Mouse (Mus musculus): Measurements from ENCODE around the gene Syt12. TPM values are rescaled to one million over a fixed set of nuclear protein-coding genes. Genes with fewer than 3 reads are reported as not detected.

The Syt12 gene
- polyA plus RNA-seq, 1 experiment from 2014 or later, result 2.7 TPM

DNA sequence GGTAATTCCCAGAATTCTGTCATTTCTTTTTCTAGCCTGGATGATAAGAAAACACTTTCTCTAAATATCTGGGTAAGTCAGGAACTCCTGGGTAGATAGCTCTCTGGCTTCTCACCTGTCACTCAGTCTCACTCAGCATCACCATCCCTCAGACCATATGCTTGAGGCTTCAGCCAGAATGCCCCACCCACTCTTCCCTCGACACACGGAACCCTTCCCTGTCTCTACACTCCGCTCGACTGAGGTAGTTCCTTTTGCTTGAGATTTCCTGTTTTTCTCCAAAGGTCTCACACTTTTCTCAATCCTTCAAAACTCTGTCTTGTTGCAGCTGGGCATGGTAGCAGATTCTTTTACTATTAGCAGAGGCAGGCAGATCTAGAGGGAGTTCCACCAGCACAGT, 4.1 kb upstream of the Syt12 start:
- no peak overlapping the region for H3K27ac ChIP-seq (replicated peaks)
- peaks cover 30% of the 10 kb centered on the region for H3K27me3 ChIP-seq
- H3K9me3 ChIP-seq, result no peaks in the 10 kb centered on the region
- ATAC-seq (ENCODE audit: low read depth), result no peak
- no peak overlapping the region for H3K9ac ChIP-seq
- WGBS, result 49% methylated on average over 4 of the region's 4 CpGs
- no peak overlapping the region for H3K4me3 ChIP-seq
- no peaks in the 10 kb centered on the region for H3K36me3 ChIP-seq
- no peak overlapping the region for H3K4me2 ChIP-seq
- peaks cover 14% of the 10 kb centered on the region for H3K4me1 ChIP-seq (replicated peaks)

- Histone ChIP-seq H3K9me3 (no peaks in the 10 kb centered on the region), H3K4me2 (no peak overlapping the region), H3K4me1 (replicated peaks) (peaks cover 17% of the 10 kb centered on the region), H3K27me3 (peaks cover 43% of the 10 kb centered on the region), H3K36me3 (no peaks in the 10 kb centered on the region), H3K9ac (no peak overlapping the region), H3K4me3 (no peak overlapping the region), H3K27ac (replicated peaks) (no peak overlapping the region)
- WGBS, result 90% methylated on average over 2 of the region's 2 CpGs
- ATAC-seq (ENCODE audit: low read depth), result no peak
These were observed 2.8 kb upstream of the Syt12 start for GRCm38 (mm10) chr19:4480041-4480440.

DNA sequence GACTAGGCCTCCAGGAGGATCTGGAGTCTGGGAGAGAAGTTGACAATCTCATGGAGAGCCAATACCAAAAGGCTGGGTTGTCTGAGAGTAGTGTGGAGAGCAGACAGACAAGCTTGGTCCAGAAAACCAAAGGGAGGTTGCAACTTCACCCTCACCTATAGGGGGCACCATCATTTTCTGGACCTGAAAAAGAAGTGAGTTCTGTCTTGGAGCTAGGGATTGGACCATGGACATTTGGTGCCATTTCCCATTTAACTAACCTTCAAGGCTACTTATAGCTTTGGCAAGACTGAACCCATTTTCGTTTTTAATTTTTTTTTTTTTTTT, 906 bp upstream of the Syt12 start:
- H3K9me3 ChIP-seq, result no peaks in the 10 kb centered on the region
- no peak for ATAC-seq (ENCODE audit: low read depth)
- H3K36me3 ChIP-seq, result no peaks in the 10 kb centered on the region
- H3K4me1 ChIP-seq (replicated peaks), result peaks cover 17% of the 10 kb centered on the region
- H3K27me3 ChIP-seq, result peaks cover 54% of the 10 kb centered on the region
- no peak overlapping the region for H3K4me3 ChIP-seq
- no peak overlapping the region for H3K9ac ChIP-seq
- H3K27ac ChIP-seq (replicated peaks), result no peak overlapping the region
- 32% methylated on average over 1 of the region's 1 CpGs for WGBS
- no peak overlapping the region for H3K4me2 ChIP-seq

DNA sequence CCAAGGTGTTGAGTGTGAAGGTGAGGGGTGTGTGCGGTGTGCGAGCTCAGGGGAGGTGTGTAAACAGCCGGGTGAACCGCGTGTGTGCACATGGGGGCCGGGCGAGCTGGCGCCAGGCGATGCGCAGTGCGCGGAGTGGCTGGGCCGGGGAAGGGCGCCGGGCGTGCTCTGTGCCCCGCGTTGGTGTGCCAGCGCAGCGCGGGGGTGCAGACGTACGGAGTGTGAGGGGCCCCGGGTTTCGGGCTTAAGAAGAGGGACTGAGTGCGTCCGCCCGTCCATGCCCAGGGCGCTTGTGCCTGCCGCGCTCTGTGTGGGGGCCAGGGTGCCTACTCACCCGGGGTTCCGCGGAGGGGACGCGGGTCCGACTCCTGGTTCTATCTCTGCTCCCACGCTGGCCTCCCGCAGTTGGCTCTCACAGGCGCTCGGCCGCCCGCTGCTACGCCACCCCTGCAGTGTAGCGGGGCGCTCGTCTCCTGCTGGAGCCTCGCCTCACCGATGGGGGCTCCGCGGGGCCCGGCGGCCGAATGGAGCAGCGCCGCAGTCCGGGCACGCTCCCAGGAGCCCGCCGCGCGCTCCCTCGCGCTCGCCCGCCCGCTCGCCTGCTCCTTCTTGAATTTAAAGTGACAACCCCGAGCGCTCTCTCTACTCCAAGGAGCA, 518 bp downstream of the Syt12 start:
- Histone ChIP-seq H3K9ac (peak overlapping the region; percentile 71), H3K27me3 (peaks cover 54% of the 10 kb centered on the region), H3K4me2 (peak overlapping the region; percentile 95), H3K27ac (replicated peaks) (no peak overlapping the region), H3K4me3 (peak overlapping the region; percentile 54), H3K36me3 (no peaks in the 10 kb centered on the region), H3K4me1 (replicated peaks) (peaks cover 17% of the 10 kb centered on the region), H3K9me3 (no peaks in the 10 kb centered on the region)
- ATAC-seq (ENCODE audit: low read depth), result peak; percentile 71
- under 1% methylated on average over 66 of the region's 70 CpGs for WGBS

DNA sequence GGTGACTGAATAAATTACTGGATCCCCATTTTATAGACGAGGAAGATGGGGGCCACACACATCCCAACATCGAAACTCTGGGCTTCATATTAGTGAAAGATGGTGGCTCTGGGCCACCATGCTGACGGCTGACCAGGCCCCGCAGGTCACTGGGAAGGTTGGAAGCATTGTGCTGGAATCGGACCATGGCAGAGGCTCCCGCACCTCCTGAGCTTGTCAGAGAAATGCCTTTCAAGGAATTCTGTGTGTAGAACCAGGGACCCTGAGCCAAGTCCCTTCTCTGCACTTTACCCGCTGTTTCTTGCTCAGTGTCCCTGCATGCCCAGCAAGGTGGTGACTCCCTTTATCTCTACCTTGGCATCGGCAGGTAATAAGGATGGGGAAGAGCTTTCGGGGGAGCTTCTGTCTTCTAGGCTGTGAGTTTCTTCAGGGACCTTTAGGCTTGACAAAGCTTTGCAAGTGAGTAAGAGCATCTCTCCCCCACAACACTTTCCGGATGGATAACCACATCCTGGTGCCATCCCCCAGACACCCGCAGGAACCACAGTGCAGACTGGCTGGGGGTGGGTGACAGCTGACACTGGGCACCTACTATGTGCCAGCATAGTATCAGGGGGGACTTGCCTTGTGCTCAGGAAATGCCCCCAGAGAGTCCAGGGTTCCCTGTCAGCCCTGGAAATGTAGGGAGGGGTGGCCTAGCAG, 1.9 kb downstream of the Syt12 start:
- H3K9ac ChIP-seq, result no peak overlapping the region
- peaks cover 54% of the 10 kb centered on the region for H3K27me3 ChIP-seq
- ATAC-seq (ENCODE audit: low read depth), result no peak
- WGBS, result 74% methylated on average over 11 of the region's 11 CpGs
- no peak overlapping the region for H3K4me3 ChIP-seq
- H3K27ac ChIP-seq (replicated peaks), result no peak overlapping the region
- H3K9me3 ChIP-seq, result no peaks in the 10 kb centered on the region
- H3K4me1 ChIP-seq (replicated peaks), result peaks cover 17% of the 10 kb centered on the region
- H3K36me3 ChIP-seq, result no peaks in the 10 kb centered on the region
- H3K4me2 ChIP-seq, result no peak overlapping the region

DNA sequence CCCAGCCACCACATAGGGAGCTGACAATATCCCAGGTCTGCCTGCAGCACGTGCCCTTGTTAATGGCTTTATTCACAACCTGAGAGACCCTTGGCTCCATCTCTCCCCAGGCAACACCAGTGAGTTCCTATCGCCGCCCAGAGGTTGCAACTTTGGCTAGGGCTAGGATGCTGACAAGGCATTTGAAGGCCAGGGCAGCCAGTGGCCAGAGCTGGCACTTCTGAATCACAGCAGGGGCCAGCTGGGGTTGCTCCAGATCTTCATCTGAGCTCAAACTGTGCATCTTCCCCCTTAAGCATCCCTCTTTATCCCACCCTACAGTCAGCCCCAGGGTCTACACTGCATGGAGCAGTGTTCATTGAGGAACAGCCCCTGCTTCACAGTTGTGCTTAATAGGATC, 2.5 kb downstream of the Syt12 start:
- Histone ChIP-seq H3K36me3 (no peaks in the 10 kb centered on the region), H3K4me1 (replicated peaks) (peaks cover 17% of the 10 kb centered on the region), H3K4me2 (no peak overlapping the region), H3K9ac (no peak overlapping the region), H3K9me3 (no peaks in the 10 kb centered on the region), H3K4me3 (no peak overlapping the region), H3K27ac (replicated peaks) (no peak overlapping the region), H3K27me3 (peaks cover 51% of the 10 kb centered on the region)
- 43% methylated on average over 3 of the region's 3 CpGs for WGBS
- no peak for ATAC-seq (ENCODE audit: low read depth)

GRCm38 (mm10) chr19:4473549-4473948, 3.7 kb downstream of the Syt12 start:
- H3K36me3 ChIP-seq, result no peaks in the 10 kb centered on the region
- peaks cover 17% of the 10 kb centered on the region for H3K4me1 ChIP-seq (replicated peaks)
- no peak for ATAC-seq (ENCODE audit: low read depth)
- WGBS, result 83% methylated on average over 5 of the region's 5 CpGs
- no peak overlapping the region for H3K4me2 ChIP-seq
- H3K27ac ChIP-seq (replicated peaks), result no peak overlapping the region
- no peaks in the 10 kb centered on the region for H3K9me3 ChIP-seq
- H3K27me3 ChIP-seq, result peaks cover 41% of the 10 kb centered on the region
- H3K9ac ChIP-seq, result no peak overlapping the region
- no peak overlapping the region for H3K4me3 ChIP-seq

DNA sequence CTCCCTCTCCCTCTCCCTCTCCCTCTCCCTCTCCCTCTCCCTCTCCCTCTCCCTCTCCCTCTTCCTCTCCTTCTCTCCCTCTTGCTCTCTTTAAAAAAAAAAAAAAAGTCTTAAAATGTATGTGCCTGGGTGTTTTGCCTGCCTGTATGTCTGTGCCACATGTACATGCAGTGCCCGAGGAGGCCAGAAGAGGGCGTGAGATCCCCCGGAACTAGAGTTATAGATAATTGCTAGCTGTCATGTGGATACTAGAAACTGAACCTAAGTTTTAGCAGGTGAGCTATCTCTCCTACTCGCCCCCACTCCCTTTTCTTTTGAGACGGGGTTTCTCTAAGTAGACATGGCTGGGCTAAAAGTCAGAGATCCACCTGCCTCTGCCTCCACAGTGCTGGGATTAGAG, 8.9 kb downstream of the Syt12 start:
- no peak overlapping the region for H3K4me2 ChIP-seq
- H3K4me3 ChIP-seq, result no peak overlapping the region
- no peaks in the 10 kb centered on the region for H3K27me3 ChIP-seq
- 31% methylated on average over 5 of the region's 5 CpGs for WGBS
- H3K36me3 ChIP-seq, result no peaks in the 10 kb centered on the region
- no peak overlapping the region for H3K9ac ChIP-seq
- H3K9me3 ChIP-seq, result no peaks in the 10 kb centered on the region
- H3K4me1 ChIP-seq (replicated peaks), result no peaks in the 10 kb centered on the region
- no peak overlapping the region for H3K27ac ChIP-seq (replicated peaks)
- ATAC-seq (ENCODE audit: low read depth), result no peak

DNA sequence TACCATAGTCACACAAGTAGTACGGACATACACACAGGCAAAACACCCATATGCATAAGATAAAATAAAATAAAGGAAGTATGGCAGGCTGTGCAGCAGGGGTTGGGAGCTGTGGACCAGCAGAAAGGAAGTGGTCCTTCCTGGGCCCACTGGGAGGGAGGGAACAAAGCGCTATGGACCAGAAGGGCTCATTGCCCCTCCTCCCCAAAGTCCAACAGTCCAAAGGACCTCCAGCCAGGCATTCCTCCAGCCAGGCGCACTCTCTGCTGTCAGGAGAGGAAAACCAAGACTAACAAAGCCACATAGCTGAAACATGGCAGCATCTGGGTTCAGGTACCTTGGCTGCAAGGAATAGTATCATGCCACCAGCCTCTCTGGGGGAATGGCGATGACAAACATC, 12.6 kb downstream of the Syt12 start:
- Histone ChIP-seq H3K4me3 (no peak overlapping the region), H3K4me1 (replicated peaks) (no peaks in the 10 kb centered on the region), H3K27ac (replicated peaks) (no peak overlapping the region), H3K36me3 (no peaks in the 10 kb centered on the region), H3K9ac (no peak overlapping the region), H3K27me3 (no peaks in the 10 kb centered on the region), H3K9me3 (no peaks in the 10 kb centered on the region), H3K4me2 (no peak overlapping the region)
- ATAC-seq (ENCODE audit: low read depth), result no peak
- 87% methylated on average over 4 of the region's 4 CpGs for WGBS

DNA sequence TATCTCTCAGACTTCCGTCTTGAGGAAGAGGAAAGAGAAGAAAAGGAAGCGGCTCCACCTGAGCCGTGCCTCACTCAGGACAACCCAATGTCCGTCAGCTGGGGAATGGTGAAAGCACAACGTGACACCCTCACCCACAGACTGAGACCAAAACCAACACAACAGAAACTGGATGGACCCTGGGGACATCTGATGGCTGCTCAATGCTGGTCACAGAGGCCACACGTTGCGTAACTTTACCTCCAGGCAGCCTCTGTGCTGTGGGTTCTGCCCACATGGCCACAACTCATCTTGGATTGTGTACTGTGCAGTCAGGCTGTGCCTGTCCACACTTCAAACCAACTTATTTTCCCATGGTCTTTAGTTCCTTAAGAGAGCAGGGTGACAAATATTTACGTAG, 15.3 kb downstream of the Syt12 start:
- WGBS, result 83% methylated on average over 8 of the region's 8 CpGs
- no peak overlapping the region for H3K4me2 ChIP-seq

GRCm38 (mm10) chr19:4456227-4456626, 21.0 kb downstream of the Syt12 start:
- H3K27me3 ChIP-seq, result no peaks in the 10 kb centered on the region
- H3K36me3 ChIP-seq, result no peaks in the 10 kb centered on the region
- no peak overlapping the region for H3K4me3 ChIP-seq
- H3K4me1 ChIP-seq (replicated peaks), result peaks cover 7% of the 10 kb centered on the region; the same call in 1 of the 2 replicates
- no peak overlapping the region for H3K9ac ChIP-seq
- H3K27ac ChIP-seq (replicated peaks), result no peak overlapping the region
- WGBS, result 12% methylated on average over 11 of the region's 11 CpGs
- ATAC-seq (ENCODE audit: low read depth), result no peak
- no peaks in the 10 kb centered on the region for H3K9me3 ChIP-seq
- H3K4me2 ChIP-seq, result no peak overlapping the region

More for the DNA sequence above, 15.3 kb downstream of the Syt12 start:
- ATAC-seq (ENCODE audit: low read depth), result no peak
- no peak overlapping the region for H3K9ac ChIP-seq
- H3K36me3 ChIP-seq, result no peaks in the 10 kb centered on the region
- H3K9me3 ChIP-seq, result no peaks in the 10 kb centered on the region
- H3K27me3 ChIP-seq, result no peaks in the 10 kb centered on the region
- no peaks in the 10 kb centered on the region for H3K4me1 ChIP-seq (replicated peaks)
- no peak overlapping the region for H3K4me3 ChIP-seq
- no peak overlapping the region for H3K27ac ChIP-seq (replicated peaks)

GRCm38 (mm10) chr19:4455071-4455800, 22.0 kb downstream of the Syt12 start:
- no peak for ATAC-seq (ENCODE audit: low read depth)
- no peak overlapping the region for H3K27ac ChIP-seq (replicated peaks)
- WGBS, result 76% methylated on average over 15 of the region's 15 CpGs
- no peaks in the 10 kb centered on the region for H3K27me3 ChIP-seq
- H3K4me2 ChIP-seq, result no peak overlapping the region
- no peak overlapping the region for H3K4me3 ChIP-seq
- H3K36me3 ChIP-seq, result no peaks in the 10 kb centered on the region
- H3K9me3 ChIP-seq, result no peaks in the 10 kb centered on the region
- no peak overlapping the region for H3K9ac ChIP-seq
- H3K4me1 ChIP-seq (replicated peaks), result peaks cover 7% of the 10 kb centered on the region; the same call in 1 of the 2 replicates
